Mouse (Mus musculus): ENCODE results near the gene Rdh1. TPM values are rescaled to one million over a fixed set of nuclear protein-coding genes. Genes with fewer than 3 reads are reported as not detected.

Gene Rdh1
- total RNA-seq (2021), result under 1 TPM; 0.23 to 0.28 TPM
- long read RNA-seq, experiment 1, result 0 reads
- long read RNA-seq, experiment 2, result 0 reads

DNA sequence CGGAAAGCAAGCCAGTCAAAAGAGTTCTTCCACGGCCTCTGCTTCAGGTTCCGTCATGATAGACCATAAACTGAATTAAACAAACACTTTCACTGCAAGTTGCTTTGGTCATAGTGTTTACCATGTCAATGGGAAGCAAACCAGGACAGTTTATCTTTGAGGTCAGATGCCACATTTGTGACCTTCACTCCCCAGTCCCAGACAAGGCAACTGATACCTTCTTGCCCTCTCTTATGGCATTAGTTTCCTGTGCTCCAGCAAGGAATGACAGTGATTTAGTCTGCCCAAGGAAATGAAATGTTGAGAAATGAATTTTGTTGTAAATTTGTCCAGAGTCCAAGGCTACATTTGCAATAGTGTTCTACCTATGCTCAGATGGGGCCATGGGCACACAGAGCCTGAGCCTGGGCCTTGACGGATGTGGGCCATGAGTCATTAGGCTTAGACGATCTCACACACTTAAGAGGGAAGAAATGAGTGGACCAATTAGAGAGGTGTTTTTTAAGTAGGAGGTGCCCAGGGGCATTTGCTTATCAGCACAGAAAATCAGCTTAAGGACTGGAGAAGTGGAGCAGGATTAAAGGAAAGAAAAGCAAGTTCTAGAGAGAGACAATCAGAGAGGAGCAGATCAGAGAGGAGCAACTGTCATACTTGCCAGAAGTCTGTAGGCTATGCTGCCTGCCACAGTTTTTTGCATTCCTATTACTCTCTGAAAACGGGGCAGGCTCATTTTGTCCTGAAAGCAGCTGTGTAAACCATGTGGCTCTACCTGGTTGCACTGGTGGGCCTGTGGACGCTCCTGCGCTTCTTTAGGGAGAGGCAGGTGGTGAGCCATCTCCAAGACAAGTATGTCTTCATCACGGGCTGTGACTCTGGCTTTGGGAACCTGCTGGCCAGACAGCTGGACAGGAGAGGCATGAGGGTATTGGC is at the start of gene Rdh1, which contains the start of gene Rdh16f1:
Gene Rdh1, plus strand, starts transcription at position 541 of the 930 bp plus-strand sequence.
Gene Rdh16f1, plus strand, starts transcription at position 607 of the 930 bp plus-strand sequence.
- intact Hi-C loops (cut with DNase I), result no loop called here
- no peak within 1 kb of the TSS for H3K27ac ChIP-seq

DNA sequence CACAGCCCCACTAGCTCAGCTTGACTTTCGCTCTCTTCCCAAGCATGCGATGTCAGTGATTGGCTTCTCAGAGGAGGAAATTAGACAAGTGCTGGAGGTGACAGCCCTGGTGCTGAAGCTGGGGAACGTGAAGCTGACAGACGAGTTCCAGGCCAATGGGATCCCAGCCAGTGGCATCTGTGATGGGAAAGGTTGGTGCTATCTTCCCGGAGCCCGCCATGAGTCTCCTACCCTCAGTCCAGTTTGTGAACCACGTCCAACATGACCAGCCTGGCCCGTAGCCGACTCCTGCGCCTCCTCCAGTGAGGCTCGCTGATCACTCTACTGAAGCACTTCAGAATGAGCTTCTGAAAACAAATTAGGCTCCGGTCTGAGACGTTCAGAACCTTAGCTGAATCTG is 49.2 kb upstream of the Rdh1 start:
- intact Hi-C loops (cut with DNase I), result no loop called here

More for the DNA sequence above, at the start of gene Rdh1, which contains the start of gene Rdh16f1:
- TF ChIP-seq CTCF (IDR thresholded peaks at IDR 0.05), result no peak
- no peak within 1 kb of the TSS for H3K4me3 ChIP-seq
- DNase-seq (ENCODE audit: extremely low spot score in 1 of 2, low spot score in 2 of 2), result no peak

GRCm38 (mm10) chr10:127712736-127713135 is 46.8 kb upstream of the Rdh1 start:
- no peak for TF ChIP-seq CTCF (IDR thresholded peaks at IDR 0.05)
- intact Hi-C loops (cut with DNase I), result no loop called here
- no peak overlapping the region for H3K27ac ChIP-seq
- H3K4me3 ChIP-seq, result no peak overlapping the region
- DNase-seq (ENCODE audit: extremely low spot score in 1 of 2, low spot score in 2 of 2), result no peak

More for the DNA sequence above, 49.2 kb upstream of the Rdh1 start:
- DNase-seq (ENCODE audit: extremely low spot score in 1 of 2, low spot score in 2 of 2), result no peak
- Histone ChIP-seq H3K27ac (no peak overlapping the region), H3K4me3 (no peak overlapping the region)
- no peak for TF ChIP-seq CTCF (IDR thresholded peaks at IDR 0.05)

DNA sequence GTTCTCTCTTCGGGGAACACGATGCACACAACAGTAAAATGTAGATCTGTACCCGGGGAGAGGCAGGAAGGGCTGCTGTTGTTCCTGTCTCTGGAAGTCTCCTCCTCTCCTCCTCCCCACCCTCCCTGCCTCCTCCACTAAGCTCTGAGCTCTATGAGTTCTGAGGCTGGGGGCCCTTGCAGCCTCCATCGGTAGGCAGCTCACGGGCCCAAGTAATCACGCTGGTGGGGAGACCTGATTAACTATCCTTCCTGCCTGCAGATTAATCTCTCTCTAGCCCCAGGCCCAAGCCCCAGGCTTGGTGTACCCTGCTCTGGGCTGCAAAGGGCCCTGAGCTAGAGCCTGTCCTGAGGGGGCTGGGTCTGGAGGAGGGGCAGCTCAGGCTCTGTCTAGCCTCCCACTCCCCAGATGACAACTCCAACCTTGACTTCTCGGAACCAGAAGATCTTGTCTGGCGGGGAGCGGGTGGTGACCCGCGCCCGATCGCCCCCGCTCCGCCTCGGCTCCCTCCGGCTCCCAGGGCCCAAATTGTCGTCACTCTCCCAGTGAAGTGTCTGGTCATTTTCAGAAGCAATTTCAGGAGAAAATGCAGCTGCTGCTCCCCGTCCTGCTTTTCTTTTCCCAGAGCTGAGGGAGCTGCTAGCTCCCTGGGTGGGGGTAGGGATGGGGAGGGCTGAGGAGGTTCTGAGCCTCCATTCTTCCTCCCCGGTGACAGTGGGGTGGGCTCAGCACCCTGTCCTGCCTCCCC is 37.7 kb upstream of the Rdh1 start:
- DNase-seq (ENCODE audit: extremely low spot score in 1 of 2, low spot score in 2 of 2), result peak in 1 of 2 experiments; percentile 22
- peak overlapping the region; percentile 64 for H3K27ac ChIP-seq
- H3K4me3 ChIP-seq, result 0 out of 2 replicates have a peak overlapping the region, but pooled peaks have one; percentile 7
- TF ChIP-seq CTCF (IDR thresholded peaks at IDR 0.05), result no peak
- intact Hi-C loops (cut with DNase I), result no loop called here

DNA sequence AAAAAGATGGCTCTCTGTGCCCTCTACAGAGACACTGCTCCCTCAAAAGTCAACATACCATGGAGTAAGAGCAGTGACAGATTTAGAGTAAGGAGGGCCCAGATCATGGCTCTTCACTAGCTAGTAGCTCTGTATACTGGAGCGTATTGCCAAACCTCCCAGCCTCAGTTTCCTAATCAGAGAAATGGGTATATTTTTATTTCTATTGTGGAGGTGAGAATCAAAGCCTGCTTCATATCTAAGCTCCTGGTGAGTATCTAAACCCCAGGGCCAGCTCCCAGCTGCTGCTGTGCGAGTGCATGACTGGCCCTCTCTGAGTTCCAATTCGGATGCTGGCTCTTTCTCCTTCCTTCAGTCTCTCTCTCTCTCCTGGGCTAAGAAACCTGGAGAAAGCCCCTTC is 35.3 kb upstream of the Rdh1 start, which contains the start of gene Tac2:
Gene Tac2, plus strand, starts transcription at position 301 of the 400 bp plus-strand sequence.
- no peak within 1 kb of the TSS for H3K27ac ChIP-seq
- intact Hi-C loops (cut with DNase I), result no loop called here
- no peak within 1 kb of the TSS for H3K4me3 ChIP-seq
- DNase-seq (ENCODE audit: extremely low spot score in 1 of 2, low spot score in 2 of 2), result no peak
- no peak for TF ChIP-seq CTCF (IDR thresholded peaks at IDR 0.05)

- DNase-seq (ENCODE audit: extremely low spot score in 1 of 2, low spot score in 2 of 2), result no peak
- no peak for TF ChIP-seq CTCF (IDR thresholded peaks at IDR 0.05)
- intact Hi-C loops (cut with DNase I), result no loop called here
- H3K27ac ChIP-seq, result no peak overlapping the region
- H3K4me3 ChIP-seq, result no peak overlapping the region
Measured at GRCm38 (mm10) chr10:127725136-127725535, 34.4 kb upstream of the Rdh1 start.

DNA sequence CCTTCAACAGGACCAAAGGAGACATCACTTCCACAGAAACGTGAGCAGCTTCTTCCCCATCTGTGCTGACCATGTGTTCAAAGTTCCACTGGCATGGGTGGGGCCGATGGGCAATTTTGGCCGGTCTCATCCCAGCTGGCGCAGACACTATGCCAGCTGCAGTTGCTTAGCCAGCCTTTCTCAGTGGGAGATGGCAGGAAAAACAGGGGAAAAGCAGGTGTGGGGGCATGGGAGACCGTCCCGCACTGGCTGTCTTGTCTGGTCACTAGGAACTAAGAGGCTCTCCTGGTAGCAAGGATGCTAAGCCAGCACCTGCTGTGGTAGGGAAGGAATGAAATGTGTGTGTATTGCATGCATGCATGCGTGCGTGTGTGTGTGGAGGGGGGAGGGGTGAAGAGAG is 31.1 kb upstream of the Rdh1 start:
- H3K27ac ChIP-seq, result no peak overlapping the region
- peak in 1 of 2 experiments; percentile 20 for DNase-seq (ENCODE audit: extremely low spot score in 1 of 2, low spot score in 2 of 2)
- no peak for TF ChIP-seq CTCF (IDR thresholded peaks at IDR 0.05)
- intact Hi-C loops (cut with DNase I), result no loop called here
- H3K4me3 ChIP-seq, result no peak overlapping the region

DNA sequence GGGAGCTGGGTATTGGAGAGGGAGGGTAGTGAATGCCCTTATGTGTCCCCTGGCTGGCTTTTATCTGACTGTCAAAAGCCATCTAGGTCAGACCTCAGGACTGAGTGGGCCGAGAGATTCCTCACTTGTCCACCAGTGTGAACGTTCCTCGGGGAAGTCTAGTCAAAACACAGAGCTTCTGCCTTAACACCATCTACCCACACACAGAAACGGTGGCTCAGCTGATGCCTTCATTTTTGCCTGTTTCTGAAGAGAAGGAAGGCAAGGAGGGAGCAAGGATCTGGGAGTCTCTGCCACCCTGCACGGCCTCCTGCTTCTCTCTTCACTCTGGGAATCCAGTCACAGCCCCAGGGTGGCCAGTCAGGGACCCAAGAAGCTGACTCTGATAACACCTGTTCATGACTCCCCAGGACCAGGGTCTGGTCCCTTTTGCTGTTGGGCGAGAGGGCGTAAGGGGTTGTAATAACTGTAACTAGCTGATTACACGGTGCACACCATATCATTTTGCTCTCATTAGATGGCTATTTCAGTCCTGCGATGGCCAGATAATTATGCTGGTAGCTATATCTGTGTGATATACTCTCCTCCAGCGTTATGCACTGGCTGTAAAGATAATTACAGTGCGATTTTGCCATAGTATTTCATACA is 29.1 kb upstream of the Rdh1 start:
- DNase-seq (ENCODE audit: extremely low spot score in 1 of 2, low spot score in 2 of 2), result no peak
- no peak for TF ChIP-seq CTCF (IDR thresholded peaks at IDR 0.05)
- intact Hi-C loops (cut with DNase I), result no loop called here
- H3K27ac ChIP-seq, result no peak overlapping the region
- no peak overlapping the region for H3K4me3 ChIP-seq

DNA sequence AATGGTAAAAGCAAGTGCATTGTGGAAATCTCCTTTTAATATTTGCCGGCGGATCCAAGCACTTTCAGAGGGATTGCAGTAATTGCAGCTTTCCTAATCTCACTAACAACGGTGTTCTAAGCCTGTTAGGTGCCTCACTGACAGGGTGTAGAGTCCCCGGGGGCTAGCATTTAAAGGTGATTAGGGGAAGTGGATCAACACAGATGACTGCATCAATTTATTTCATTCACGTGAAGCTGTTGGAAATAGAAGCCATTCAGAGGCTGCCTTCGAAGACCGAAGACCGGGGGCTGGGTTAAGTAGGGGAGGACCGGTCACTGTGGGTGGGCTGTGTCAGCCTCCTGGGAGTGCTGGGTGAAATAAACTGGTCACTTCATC is 28.6 kb upstream of the Rdh1 start:
- intact Hi-C loops (cut with DNase I), result no loop called here
- Histone ChIP-seq H3K4me3 (no peak overlapping the region), H3K27ac (no peak overlapping the region)
- no peak for TF ChIP-seq CTCF (IDR thresholded peaks at IDR 0.05)
- DNase-seq (ENCODE audit: extremely low spot score in 1 of 2, low spot score in 2 of 2), result no peak

GRCm38 (mm10) chr10:127731397-127731796 is 28.1 kb upstream of the Rdh1 start:
- no peak overlapping the region for H3K27ac ChIP-seq
- TF ChIP-seq CTCF (IDR thresholded peaks at IDR 0.05), result no peak
- DNase-seq (ENCODE audit: extremely low spot score in 1 of 2, low spot score in 2 of 2), result no peak
- intact Hi-C loops (cut with DNase I), result no loop called here
- no peak overlapping the region for H3K4me3 ChIP-seq

DNA sequence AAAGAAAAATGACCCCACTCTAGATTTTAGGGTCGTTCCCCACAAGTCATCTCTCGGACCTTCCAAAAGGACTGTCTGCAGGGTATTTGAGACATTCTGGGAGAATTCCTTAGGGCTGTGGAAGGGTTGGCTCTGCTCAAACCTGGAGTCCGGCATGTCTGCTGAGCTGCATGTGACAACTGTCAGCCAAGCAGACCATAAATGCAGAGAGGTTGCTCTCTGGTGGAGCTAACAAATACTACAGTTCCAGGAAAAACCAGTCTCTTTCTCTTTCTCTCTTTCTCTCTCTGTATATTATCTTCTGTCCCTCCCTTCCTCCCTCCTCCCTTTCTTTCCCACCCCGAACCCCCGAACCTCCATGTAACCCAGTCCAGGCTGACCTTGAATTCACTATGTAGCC is 25.1 kb upstream of the Rdh1 start:
- peak; percentile 59 for TF ChIP-seq CTCF (IDR thresholded peaks at IDR 0.05)
- no peak for DNase-seq (ENCODE audit: extremely low spot score in 1 of 2, low spot score in 2 of 2)
- Histone ChIP-seq H3K27ac (no peak overlapping the region), H3K4me3 (no peak overlapping the region)
- intact Hi-C loops (cut with DNase I), result loop anchor here (2.0 kb wide), 1 partner anchor 40 kb away; no protein-coding TSS in a partner anchor

Data from left cerebral cortex, adult 2 months (tissue).